In genomic region chr15:85267891-85268290, GRCm38 (mm10) we compare ENCODE assay signal across 26 mouse cellular contexts.
DNase-seq lines count a peak whose midpoint lies in the region; ATAC-seq and TF ChIP-seq lines count a peak whose summit lies in the region.
"Had no signal": no experiment of that assay in that cellular context is flagged by ENCODE, and none has a peak within 500 bp of the region (broad histone marks: within the 10 kb centered on the region; RNA-seq: fewer than 3 reads in every experiment).

No protein-coding gene starts in this region.

- DNase-seq in hindbrain, embryonic 11.5 days (ENCODE audit: low spot score): no peak
- no peak for DNase-seq in lung, embryonic 14.5 days
- no peak for DNase-seq in lung, postnatal 10 days
- DNase-seq in kidney, postnatal 0 days (ENCODE audit: low spot score): peak; percentile 10
- peak; percentile 38 to 69 for DNase-seq in kidney, postnatal 4 days
- DNase-seq in embryo, embryonic 9.5 days (ENCODE audit: extremely low spot score): no peak
- no peak for DNase-seq in heart, embryonic 10.5 days (ENCODE audit: low spot score)
- DNase-seq: adrenal gland, postnatal 25 days; cerebellum, adult 18-20 months; cerebellum, postnatal 10 days; gastrocnemius, postnatal 25 days; heart, adult 11 months; heart, postnatal 36 days; layer of hippocampus, adult 9-11 months; right cerebral cortex, postnatal 25 days; thymus, postnatal 14 days had no signal

- no peak for ATAC-seq in hindbrain, embryonic 13.5 days (ENCODE audit: low FRiP score)
- ATAC-seq in hindbrain, embryonic 11.5 days (ENCODE audit: low FRiP score): no peak
- ATAC-seq in lung, embryonic 14.5 days (ENCODE audit: insufficient read depth): no peak
- ATAC-seq in kidney, postnatal 0 days (replicated peaks; ENCODE audit: low FRiP score, low read depth): peak; percentile 44; the same call in 1 of the 2 replicates

- no peak overlapping the region for H3K27ac ChIP-seq in hindbrain, embryonic 13.5 days
- no peak overlapping the region for H3K27ac ChIP-seq in hindbrain, embryonic 11.5 days (ENCODE audit: low read depth, low read length)
- H3K27ac ChIP-seq in lung, embryonic 14.5 days (ENCODE audit: low read depth): 0 out of 2 replicates have a peak overlapping the region, but pooled peaks have one; percentile 30
- H3K27ac ChIP-seq in kidney, postnatal 0 days: no peak overlapping the region
- H3K27ac ChIP-seq in heart, embryonic 10.5 days: no peak overlapping the region
- H3K27ac ChIP-seq: embryonic facial prominence, embryonic 10.5 days; embryonic facial prominence, embryonic 15.5 days; hindbrain, embryonic 15.5 days; liver, embryonic 15.5 days; lung, embryonic 15.5 days; macrophage; midbrain, embryonic 13.5 days; stomach, embryonic 15.5 days had no signal

- H3K27me3 ChIP-seq in hindbrain, embryonic 13.5 days: no peaks in the 10 kb centered on the region
- H3K27me3 ChIP-seq in hindbrain, embryonic 11.5 days (ENCODE audit: control insufficient read depth, insufficient read depth, low read length): no peaks in the 10 kb centered on the region
- H3K27me3 ChIP-seq in lung, embryonic 14.5 days (ENCODE audit: insufficient read depth, low read length): no peaks in the 10 kb centered on the region
- H3K27me3 ChIP-seq in kidney, postnatal 0 days (ENCODE audit: insufficient read depth, low read length): no peaks in the 10 kb centered on the region
- H3K27me3 ChIP-seq in heart, embryonic 10.5 days (ENCODE audit: insufficient read depth, poor library complexity, severe bottlenecking): no peaks in the 10 kb centered on the region
- H3K27me3 ChIP-seq: embryonic facial prominence, embryonic 15.5 days; hindbrain, embryonic 15.5 days; liver, embryonic 15.5 days; lung, embryonic 15.5 days; midbrain, embryonic 13.5 days; stomach, embryonic 15.5 days had no signal

- H3K4me3 ChIP-seq in hindbrain, embryonic 13.5 days: no peak overlapping the region
- H3K4me3 ChIP-seq in hindbrain, embryonic 11.5 days (ENCODE audit: low read depth, low read length): no peak overlapping the region
- H3K4me3 ChIP-seq in lung, embryonic 14.5 days (ENCODE audit: low read depth, low read length): no peak overlapping the region
- H3K4me3 ChIP-seq in kidney, postnatal 0 days (replicated peaks; ENCODE audit: low read depth, low read length): no peak overlapping the region
- no peak overlapping the region for H3K4me3 ChIP-seq in heart, embryonic 10.5 days
- H3K4me3 ChIP-seq: embryonic facial prominence, embryonic 10.5 days; embryonic facial prominence, embryonic 15.5 days; hindbrain, embryonic 15.5 days; liver, embryonic 15.5 days; lung, embryonic 15.5 days; midbrain, embryonic 13.5 days; stomach, embryonic 15.5 days had no signal

- peaks cover 3% of the 10 kb centered on the region; the same call in 1 of the 2 replicates for H3K36me3 ChIP-seq in hindbrain, embryonic 13.5 days
- H3K36me3 ChIP-seq in hindbrain, embryonic 11.5 days (ENCODE audit: control insufficient read depth, insufficient read depth, low read length): no peaks in the 10 kb centered on the region
- H3K36me3 ChIP-seq in lung, embryonic 14.5 days (ENCODE audit: insufficient read depth): peaks cover 37% of the 10 kb centered on the region
- no peaks in the 10 kb centered on the region for H3K36me3 ChIP-seq in kidney, postnatal 0 days (ENCODE audit: insufficient read depth, low read length)
- peaks cover 21% of the 10 kb centered on the region for H3K36me3 ChIP-seq in heart, embryonic 10.5 days
- H3K36me3 ChIP-seq: hindbrain, embryonic 15.5 days; liver, embryonic 15.5 days; midbrain, embryonic 13.5 days had no signal

- WGBS in hindbrain, embryonic 13.5 days: 85% methylated on average over 19 of the region's 19 CpGs
- WGBS in hindbrain, embryonic 11.5 days: 85% methylated on average over 19 of the region's 19 CpGs
- 67% methylated on average over 19 of the region's 19 CpGs for WGBS in lung, embryonic 14.5 days
- 65% methylated on average over 19 of the region's 19 CpGs for WGBS in kidney, postnatal 0 days
- 88% methylated on average over 19 of the region's 19 CpGs for WGBS in heart, embryonic 10.5 days

- no peak overlapping the region for H3K4me2 ChIP-seq in hindbrain, embryonic 13.5 days
- H3K4me2 ChIP-seq in hindbrain, embryonic 11.5 days (replicated peaks; ENCODE audit: low read depth, low read length): no peak overlapping the region
- no peak overlapping the region for H3K4me2 ChIP-seq in lung, embryonic 14.5 days
- H3K4me2 ChIP-seq in kidney, postnatal 0 days (ENCODE audit: low read length): no peak overlapping the region
- H3K4me2 ChIP-seq: embryonic facial prominence, embryonic 15.5 days; heart, embryonic 11.5 days; hindbrain, embryonic 15.5 days; liver, embryonic 15.5 days; lung, embryonic 15.5 days; midbrain, embryonic 13.5 days; stomach, embryonic 15.5 days had no signal

- H3K9me3 ChIP-seq in hindbrain, embryonic 13.5 days: no peaks in the 10 kb centered on the region
- H3K9me3 ChIP-seq in hindbrain, embryonic 11.5 days (ENCODE audit: control insufficient read depth, low read length): no peaks in the 10 kb centered on the region
- H3K9me3 ChIP-seq in lung, embryonic 14.5 days (ENCODE audit: low read depth, low read length): no peaks in the 10 kb centered on the region
- no peaks in the 10 kb centered on the region for H3K9me3 ChIP-seq in kidney, postnatal 0 days (replicated peaks; ENCODE audit: low read length)
- H3K9me3 ChIP-seq in heart, embryonic 10.5 days: no peaks in the 10 kb centered on the region
- H3K9me3 ChIP-seq: embryonic facial prominence, embryonic 10.5 days; embryonic facial prominence, embryonic 15.5 days; hindbrain, embryonic 15.5 days; liver, embryonic 15.5 days; lung, embryonic 15.5 days; midbrain, embryonic 13.5 days; stomach, embryonic 15.5 days had no signal

- H3K4me1 ChIP-seq in hindbrain, embryonic 13.5 days (replicated peaks): peaks cover 9% of the 10 kb centered on the region
- no peaks in the 10 kb centered on the region for H3K4me1 ChIP-seq in hindbrain, embryonic 11.5 days (replicated peaks; ENCODE audit: control insufficient read depth, insufficient read depth, low read length)
- H3K4me1 ChIP-seq in lung, embryonic 14.5 days (ENCODE audit: insufficient read depth): peaks cover 1% of the 10 kb centered on the region; the same call in 1 of the 2 replicates
- H3K4me1 ChIP-seq in kidney, postnatal 0 days (replicated peaks; ENCODE audit: insufficient read depth, low read length): 0 out of 2 replicates have a peak, but pooled peaks cover 3% of the 10 kb centered on the region
- H3K4me1 ChIP-seq in heart, embryonic 10.5 days: peaks cover 36% of the 10 kb centered on the region
- H3K4me1 ChIP-seq: liver, embryonic 15.5 days had no signal

- peak overlapping the region; percentile 43; the same call in 1 of the 2 replicates for H3K9ac ChIP-seq in hindbrain, embryonic 13.5 days
- H3K9ac ChIP-seq in hindbrain, embryonic 11.5 days (ENCODE audit: low read depth, low read length): no peak overlapping the region
- no peak overlapping the region for H3K9ac ChIP-seq in lung, embryonic 14.5 days
- no peak overlapping the region for H3K9ac ChIP-seq in kidney, postnatal 0 days (ENCODE audit: low read depth, low read length)
- H3K9ac ChIP-seq: embryonic facial prominence, embryonic 15.5 days; hindbrain, embryonic 15.5 days; liver, embryonic 15.5 days; lung, embryonic 15.5 days; stomach, embryonic 15.5 days had no signal

- TF ChIP-seq CTCF in lung, embryonic 14.5 days (IDR thresholded peaks at IDR 0.05; ENCODE audit: low read depth): no peak
- no peak for TF ChIP-seq CTCF in kidney, postnatal 0 days (IDR thresholded peaks at IDR 0.05; ENCODE audit: low read depth)

Comparison
In these comparisons a context has a peak if more than half of its experiments do, and no peak if none do; other contexts are left out.
1. DNase-seq: peak in kidney, postnatal 0 days (single experiment) and kidney, postnatal 4 days (2 of 2); none in hindbrain, embryonic 11.5 days (single experiment), lung, embryonic 14.5 days (single experiment), lung, postnatal 10 days (single experiment), embryo, embryonic 9.5 days (single experiment) and heart, embryonic 10.5 days (single experiment).